Mouse (Mus musculus): ENCODE measurements at regions not wholly inside any gene's neighbourhood (a gene's known extent, or its start where the extent isn't known, plus 50 kb on each side); places are given as distances from the start of the nearest gene placed in this dataset.

DNA sequence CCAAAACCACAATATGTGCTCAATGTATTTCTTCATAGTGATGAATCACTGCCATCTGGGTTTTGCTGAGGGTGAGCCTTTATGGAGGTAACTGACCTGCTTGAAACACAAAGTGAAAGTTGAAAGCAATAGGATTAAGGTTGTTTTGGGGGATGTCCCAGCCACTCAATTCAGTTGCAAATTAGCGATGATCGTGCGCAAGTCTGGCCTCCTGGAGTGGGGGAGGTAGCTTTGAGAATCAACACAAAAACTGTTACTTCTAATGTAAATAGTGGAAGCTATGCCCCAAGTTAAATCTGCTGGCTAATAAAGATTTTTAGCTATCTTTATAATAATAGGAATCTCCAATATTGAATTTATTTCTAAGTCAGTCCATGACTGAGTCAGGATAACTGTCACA, 56.3 kb upstream of the Cers4 start:
- H3K79me2 ChIP-seq (replicated peaks; ENCODE audit: control insufficient read depth, insufficient read depth, low read length) = no peaks in the 10 kb centered on the region
- no peaks in the 10 kb centered on the region for H3K36me3 ChIP-seq (ENCODE audit: control insufficient read depth, insufficient read depth, low read length)
- H3K27me3 ChIP-seq (ENCODE audit: control insufficient read depth, insufficient read depth, low read length) = no peaks in the 10 kb centered on the region
- no peak overlapping the region for H3K4me3 ChIP-seq
- no peak overlapping the region for H3K27ac ChIP-seq
- TF ChIP-seq EP300 (IDR thresholded peaks at IDR 0.05; ENCODE audit: insufficient read depth, low read depth, low read length) = no peak
- TF ChIP-seq POLR2A (IDR thresholded peaks at IDR 0.05; ENCODE audit: insufficient read depth, low read depth, low read length) = no peak
- TF ChIP-seq CTCF (IDR thresholded peaks at IDR 0.05) = no peak
- no peaks in the 10 kb centered on the region for H3K4me1 ChIP-seq (ENCODE audit: control insufficient read depth, insufficient read depth, low read length)
- intact Hi-C loops (cut with DNase I) = no loop called here
- WGBS = 89% methylated on average over 3 of the region's 3 CpGs
- H3K9ac ChIP-seq (ENCODE audit: low read depth, low read length) = no peak overlapping the region
- DNase-seq = no peak
